Mouse (Mus musculus) C2C12 (cell line): ENCODE data around the gene Snhg11. TPM values are rescaled to one million over a fixed set of nuclear protein-coding genes. Genes with fewer than 3 reads are reported as not detected.

ENCODE experiments used
- H3K27me3 ChIP-seq: one replicate; pipeline ENCODE4 v1.6.1; 2011; ENCODE audit not compliant: control insufficient read depth, insufficient read depth, insufficient read length
- H3K36me3 ChIP-seq: one replicate; pipeline ENCODE4 v1.6.1; 2011; ENCODE audit not compliant: control insufficient read depth, insufficient read depth
- H3K4me3 ChIP-seq: one replicate; pipeline ENCODE4 v1.5.1; 2011; ENCODE audit warnings: mild to moderate bottlenecking, control low read depth; ENCODE audit not compliant: poor library complexity, insufficient read depth, severe bottlenecking
- H3K79me2 ChIP-seq: one replicate; pipeline ENCODE4 v1.6.1; 2011; ENCODE audit not compliant: control insufficient read depth, insufficient read depth
- H3K79me3 ChIP-seq: one replicate; pipeline ENCODE4 v1.6.1; 2011; ENCODE audit warnings: low read depth, control low read depth
- H3ac ChIP-seq: one replicate; pipeline ENCODE3; 2011; ENCODE audit warnings: low read depth; ENCODE audit not compliant: control insufficient read depth, insufficient read length
- CEBPB ChIP-seq: IDR thresholded peaks from one replicate; pipeline ENCODE4 v1.6.1; 2011; ENCODE audit warnings: low read depth, mild to moderate bottlenecking, control low read depth, moderate library complexity
- CTCF ChIP-seq: IDR thresholded peaks from one replicate; pipeline ENCODE4 v1.5.1; 2011; ENCODE audit not compliant: control insufficient read depth, insufficient read depth, insufficient read length
- FOSL1 ChIP-seq: IDR thresholded peaks from one replicate; pipeline ENCODE4 v1.8.0; 2011; ENCODE audit warnings: mild to moderate bottlenecking, low read length; ENCODE audit not compliant: poor library complexity, insufficient read depth, severe bottlenecking
- MAX ChIP-seq: IDR thresholded peaks from one replicate; pipeline ENCODE4 v1.6.1; 2011; ENCODE audit warnings: mild to moderate bottlenecking, control low read depth
- MYOD1 ChIP-seq: IDR thresholded peaks from one replicate; pipeline ENCODE4 v1.6.1; 2011; ENCODE audit warnings: low read depth; ENCODE audit not compliant: control insufficient read depth, insufficient read length
- MYOG ChIP-seq: IDR thresholded peaks from one replicate; pipeline ENCODE4 v1.6.1; 2011; ENCODE audit not compliant: control insufficient read depth, insufficient read length; ENCODE audit errors: extremely low read depth
- USF1 ChIP-seq: IDR thresholded peaks from one replicate; pipeline ENCODE4 v1.6.1; 2011; ENCODE audit warnings: low read depth, mild to moderate bottlenecking, control low read depth, moderate library complexity
- polyA plus RNA-seq: library from polyadenylated mRNA; unstranded; fragments of >200 nt; fragmentation: generic; extraction: Trizol; gene quantifications from one replicate; pipeline ENCODE4 v1.2.1, GENCODE M21; 2012; ENCODE audit warnings: missing spikeins

Snhg11 gene
- polyA plus RNA-seq, 1 experiment = not detected

- Histone ChIP-seq H3ac (no peak overlapping the region), H3K4me3 (no peak overlapping the region), H3K79me2 (peaks cover 53% of the 10 kb centered on the region), H3K36me3 (peaks cover 83% of the 10 kb centered on the region), H3K79me3 (peaks cover 39% of the 10 kb centered on the region), H3K27me3 (no peaks in the 10 kb centered on the region)
- TF ChIP-seq CTCF = no peak
- no peak for TF ChIP-seq MAX
- no peak for TF ChIP-seq USF1
- TF ChIP-seq MYOD1 = no peak
- no peak for TF ChIP-seq MYOG
- no peak for TF ChIP-seq FOSL1
- TF ChIP-seq CEBPB = no peak
Measured at GRCm38 (mm10) chr2:158356121-158356520, 19.3 kb upstream of the Snhg11 start.

GRCm38 (mm10) chr2:158359757-158360620 is 15.4 kb upstream of the Snhg11 start:
- peak overlapping the region; percentile 85 for H3K4me3 ChIP-seq
- H3K27me3 ChIP-seq = no peaks in the 10 kb centered on the region
- H3K79me2 ChIP-seq = peaks cover 56% of the 10 kb centered on the region
- peak overlapping the region; percentile 89 for H3ac ChIP-seq
- no peak for TF ChIP-seq FOSL1
- TF ChIP-seq CEBPB = no peak
- no peak for TF ChIP-seq MYOG
- TF ChIP-seq CTCF = no peak
- TF ChIP-seq USF1 = no peak
- no peak for TF ChIP-seq MYOD1
- TF ChIP-seq MAX = no peak
- H3K79me3 ChIP-seq = peaks cover 41% of the 10 kb centered on the region
- peaks cover 57% of the 10 kb centered on the region for H3K36me3 ChIP-seq

- TF ChIP-seq MYOG (no peak), CTCF (peak; percentile 68), MAX (peak; percentile 99), USF1 (peak; percentile 1)
- H3K79me3 ChIP-seq = peaks cover 41% of the 10 kb centered on the region
- H3K27me3 ChIP-seq = no peaks in the 10 kb centered on the region
Measured at GRCm38 (mm10) chr2:158360873-158361677, 14.4 kb upstream of the Snhg11 start.

DNA sequence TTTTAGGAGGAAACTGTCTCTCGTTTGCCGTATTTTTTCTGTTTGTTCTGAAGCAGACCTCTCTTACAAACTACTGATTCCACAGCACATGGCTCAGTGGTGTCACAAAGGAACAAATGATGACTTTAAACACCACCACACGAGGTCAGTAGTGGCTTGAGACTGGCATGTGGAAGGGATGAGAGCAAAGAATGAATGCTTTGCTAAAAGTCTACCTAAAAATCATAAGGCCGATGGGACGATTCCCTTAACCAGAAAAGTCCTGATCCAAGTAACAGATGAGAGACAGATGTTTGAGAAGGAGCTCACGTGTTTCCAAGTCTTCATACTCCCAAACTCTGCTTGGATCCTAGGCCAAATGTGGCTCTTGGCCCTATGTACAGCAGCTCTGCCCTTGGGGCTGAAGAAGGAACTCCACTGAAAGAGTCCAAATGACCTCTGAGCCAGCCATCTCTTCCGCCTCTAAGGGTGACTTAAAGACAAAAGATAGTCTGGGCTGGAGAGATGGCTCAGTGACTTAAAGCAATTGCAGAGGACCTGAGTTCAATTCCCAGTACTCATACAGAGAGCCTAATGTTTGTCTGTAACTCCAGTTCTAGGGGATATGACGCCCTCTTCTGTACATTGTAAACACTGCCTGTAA is 13.6 kb upstream of the Snhg11 start:
- H3ac ChIP-seq = no peak overlapping the region
- peaks cover 5% of the 10 kb centered on the region for H3K27me3 ChIP-seq
- H3K79me2 ChIP-seq = peaks cover 46% of the 10 kb centered on the region
- peak overlapping the region; percentile 85 for H3K4me3 ChIP-seq
- TF ChIP-seq MAX = no peak
- H3K79me3 ChIP-seq = peaks cover 41% of the 10 kb centered on the region
- peaks cover 39% of the 10 kb centered on the region for H3K36me3 ChIP-seq

More at GRCm38 (mm10) chr2:158360873-158361677, 14.4 kb upstream of the Snhg11 start:
- H3ac ChIP-seq = peak overlapping the region; percentile 89
- peaks cover 52% of the 10 kb centered on the region for H3K79me2 ChIP-seq
- peaks cover 46% of the 10 kb centered on the region for H3K36me3 ChIP-seq
- peak overlapping the region; percentile 85 for H3K4me3 ChIP-seq

DNA sequence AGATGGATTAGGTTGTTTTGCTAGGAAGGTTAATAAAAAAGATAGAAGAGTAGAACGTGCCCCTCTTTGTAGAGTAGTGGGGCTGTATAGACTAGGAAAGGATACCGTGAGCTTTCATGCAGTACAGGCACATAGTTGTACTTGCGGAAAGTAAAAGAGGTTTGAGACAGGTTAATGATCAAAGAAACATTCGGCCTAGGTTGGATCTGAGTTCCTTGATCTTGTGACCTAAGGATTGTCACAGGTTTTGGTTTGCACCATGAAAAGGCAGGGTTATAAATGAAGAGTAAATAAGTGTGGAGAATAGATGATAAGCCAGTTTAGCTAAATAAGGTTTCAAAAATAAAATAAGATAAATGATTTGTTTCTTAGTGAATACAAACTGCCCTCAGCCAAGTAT is 11.3 kb upstream of the Snhg11 start:
- no peak overlapping the region for H3K4me3 ChIP-seq
- peaks cover 21% of the 10 kb centered on the region for H3K79me3 ChIP-seq
- TF ChIP-seq MYOG (no peak), MAX (no peak), FOSL1 (no peak)
- peaks cover 5% of the 10 kb centered on the region for H3K27me3 ChIP-seq
- H3K36me3 ChIP-seq = peaks cover 15% of the 10 kb centered on the region
- H3ac ChIP-seq = no peak overlapping the region
- peaks cover 22% of the 10 kb centered on the region for H3K79me2 ChIP-seq
